Mouse (Mus musculus) heart, embryonic 15.5 days (tissue): ENCODE measurements around the gene Ankzf1. TPM values are rescaled to one million over a fixed set of nuclear protein-coding genes. Genes with fewer than 3 reads are reported as not detected.

Experiments used
- ATAC-seq: fragments of 200-750 bp; cut with Nextera tagmentation; replicated peaks from 2 replicates; pipeline ENCODE4 v1.8.0; 2017; ENCODE audit warnings: low read depth, moderate TSS enrichment; ENCODE audit not compliant: insufficient number of reproducible peaks, insufficient read depth, low FRiP score
- H3K27ac ChIP-seq: fragments of 300-500 bp; sonication (generic); 2 replicates; pipeline ENCODE4 v1.5.1; 2015; ENCODE audit warnings: mild to moderate bottlenecking, inconsistent platforms
- H3K27me3 ChIP-seq: fragments of 300-500 bp; sonication (generic); 2 replicates; pipeline ENCODE4 v1.6.1; 2015; ENCODE audit warnings: inconsistent platforms
- H3K36me3 ChIP-seq: fragments of 300-500 bp; sonication (generic); 2 replicates; pipeline ENCODE4 v1.6.1; 2015; ENCODE audit warnings: mild to moderate bottlenecking, inconsistent platforms
- H3K4me1 ChIP-seq: fragments of 300-500 bp; sonication (generic); replicated peaks from 2 replicates; pipeline ENCODE4 v1.6.1; 2015; ENCODE audit warnings: inconsistent platforms
- H3K4me2 ChIP-seq: fragments of 300-500 bp; sonication (generic); 2 replicates; pipeline ENCODE4 v1.6.1; 2015; ENCODE audit warnings: inconsistent platforms, mild to moderate bottlenecking, moderate library complexity
- H3K4me3 ChIP-seq: fragments of 300-500 bp; sonication (generic); 2 replicates; pipeline ENCODE4 v1.5.1; 2015; ENCODE audit warnings: mild to moderate bottlenecking, inconsistent platforms
- H3K9ac ChIP-seq: fragments of 300-500 bp; sonication (generic); 2 replicates; pipeline ENCODE4 v1.6.1; 2015; ENCODE audit warnings: mild to moderate bottlenecking, inconsistent platforms
- H3K9me3 ChIP-seq: fragments of 300-500 bp; sonication (generic); replicated peaks from 2 replicates; pipeline ENCODE4 v1.6.1; 2016; ENCODE audit warnings: inconsistent platforms
- WGBS: fragments of 180-500 bp; shearing (Covaris S2); methylation state at CpG from one replicate; pipeline ENCODE4 v1.1.7; 2015; ENCODE audit warnings: mixed read lengths; 5-methylcytosine and 5-hydroxymethylcytosine counted together
- microRNA-seq: library from miRNA; unstranded; fragments of <30 nt; microRNA quantifications from one replicate; pipeline ENCODE4, GENCODE M21; 2016
- polyA plus RNA-seq: library from polyadenylated mRNA; unstranded; fragments of >200 nt; fragmentation: Nextera tagmentation; extraction: Ambion mirVana; gene quantifications from 2 replicates; pipeline ENCODE4 v1.2.1, GENCODE M21; 2015

Ankzf1 gene
- polyA plus RNA-seq, 1 experiment from 2014 or later: 25.9 TPM

GRCm38 (mm10) chr1:75247071-75247930 lies 55.4 kb downstream of the Ankzf1 start:
- peaks cover 37% of the 10 kb centered on the region for H3K4me1 ChIP-seq
- H3K4me3 ChIP-seq: no peak overlapping the region
- no peaks in the 10 kb centered on the region; the same call in 1 of the 2 replicates for H3K27me3 ChIP-seq
- no peak overlapping the region for H3K4me2 ChIP-seq
- H3K36me3 ChIP-seq: peaks cover 6% of the 10 kb centered on the region; the same call in 1 of the 2 replicates
- peak overlapping the region; percentile 94 for H3K27ac ChIP-seq
- 77% methylated on average over 16 of the region's 16 CpGs for WGBS
- no peaks in the 10 kb centered on the region for H3K9me3 ChIP-seq
- no peak for ATAC-seq
- H3K9ac ChIP-seq: peak overlapping the region; percentile 41

GRCm38 (mm10) chr1:75248041-75248772 lies 56.3 kb downstream of the Ankzf1 start:
- H3K4me2 ChIP-seq: 0 out of 2 replicates have a peak overlapping the region, but pooled peaks have one; percentile 22
- H3K4me3 ChIP-seq: no peak overlapping the region
- no peaks in the 10 kb centered on the region for H3K9me3 ChIP-seq
- 32% methylated on average over 9 of the region's 9 CpGs for WGBS
- ATAC-seq: peak; percentile 80
- H3K27ac ChIP-seq: peak overlapping the region; percentile 94
- peak overlapping the region; percentile 41 for H3K9ac ChIP-seq
- no peaks in the 10 kb centered on the region; the same call in 1 of the 2 replicates for H3K27me3 ChIP-seq
- H3K4me1 ChIP-seq: peaks cover 37% of the 10 kb centered on the region
- H3K36me3 ChIP-seq: peaks cover 6% of the 10 kb centered on the region; the same call in 1 of the 2 replicates

Small RNA genes within 50 kb of the gene (microRNA-seq; reads per million reads assigned to microRNA genes)
- not detected for gene Gm27943

Other genes with a start within 250 kb of the Ankzf1 start
- gene Ihh, start 240.5 kb upstream of the Ankzf1 start, polyA plus RNA-seq: 0.09 and 0.13 TPM in 2 replicates
- 7.2 and 8.9 TPM in 2 replicates for gene Nhej1, start 67.0 kb upstream of the Ankzf1 start, polyA plus RNA-seq
- 0.53 and 1.2 TPM in 2 replicates for gene Slc23a3, start 58.3 kb upstream of the Ankzf1 start, polyA plus RNA-seq
- gene Cnppd1, start 49.4 kb upstream of the Ankzf1 start, polyA plus RNA-seq: 33.7 and 39.3 TPM in 2 replicates
- gene Retreg2, start 49.4 kb upstream of the Ankzf1 start, polyA plus RNA-seq: 30.7 and 41.6 TPM in 2 replicates
- 26.5 and 32.5 TPM in 2 replicates for gene Zfand2b, start 23.5 kb upstream of the Ankzf1 start, polyA plus RNA-seq
- gene Abcb6, start 11.8 kb upstream of the Ankzf1 start, polyA plus RNA-seq: 12.9 and 14.1 TPM in 2 replicates
- 27.1 and 31.0 TPM in 2 replicates for gene Atg9a, start within 50 bp of the Ankzf1 start, polyA plus RNA-seq
- gene Glb1l, start 18.7 kb downstream of the Ankzf1 start, polyA plus RNA-seq: 9.4 and 11.4 TPM in 2 replicates
- 73.6 and 96.9 TPM in 2 replicates for gene Stk16, start 18.7 kb downstream of the Ankzf1 start, polyA plus RNA-seq
- 41.9 and 56.7 TPM in 2 replicates for gene Tuba4a, start 27.7 kb downstream of the Ankzf1 start, polyA plus RNA-seq
- 0.23 TPM in 1 of 2 replicates, not detected in the other for gene A630095N17Rik, start 40.0 kb downstream of the Ankzf1 start, polyA plus RNA-seq
- gene Dnajb2, start 44.3 kb downstream of the Ankzf1 start, polyA plus RNA-seq: 41.4 and 43.0 TPM in 2 replicates
- 0.45 and 1.0 TPM in 2 replicates for gene Ptprn, start 72.4 kb downstream of the Ankzf1 start, polyA plus RNA-seq
- gene Resp18, start 86.3 kb downstream of the Ankzf1 start, polyA plus RNA-seq: 0.18 and 2.4 TPM in 2 replicates
- gene Dnpep, start 125.8 kb downstream of the Ankzf1 start, polyA plus RNA-seq: 108 and 123 TPM in 2 replicates
- 374 and 419 TPM in 2 replicates for gene Des, start 168.2 kb downstream of the Ankzf1 start, polyA plus RNA-seq
- 44.5 and 54.4 TPM in 2 replicates for gene Speg, start 183.1 kb downstream of the Ankzf1 start, polyA plus RNA-seq
- 63.9 and 81.8 TPM in 2 replicates for gene Gmppa, start 243.8 kb downstream of the Ankzf1 start, polyA plus RNA-seq